Mouse (Mus musculus): ENCODE data around the gene Jak1. TPM values are rescaled to one million over a fixed set of nuclear protein-coding genes. Genes with fewer than 3 reads are reported as not detected.

The Jak1 gene
- polyA plus RNA-seq, 1 experiment from 2014 or later: 44.9 TPM

DNA sequence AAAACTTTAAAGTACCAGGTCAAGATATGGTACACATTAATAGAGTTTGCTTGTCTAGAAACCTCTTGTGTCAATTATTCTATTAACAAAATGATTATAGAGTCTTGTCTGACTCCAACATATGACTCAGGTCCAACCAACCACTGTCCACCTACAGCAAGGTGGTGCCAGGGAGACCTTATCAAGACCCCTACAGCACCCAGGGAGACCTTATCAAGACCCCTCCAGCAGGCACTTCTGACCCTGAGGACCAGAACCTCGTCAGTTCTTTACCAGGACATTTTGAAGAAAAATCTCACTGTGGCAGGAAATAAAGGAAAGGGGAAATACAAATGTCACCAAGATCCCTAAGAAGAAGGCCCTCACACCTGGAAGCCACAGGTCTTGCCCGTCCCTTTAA is 18.5 kb downstream of the Jak1 start:
- Histone ChIP-seq H3K4me2 (no peak overlapping the region), H3K36me3 (replicated peaks) (no peaks in the 10 kb centered on the region), H3K27me3 (no peaks in the 10 kb centered on the region), H3K27ac (no peak overlapping the region), H3K4me1 (0 out of 2 replicates have a peak, but pooled peaks cover 2% of the 10 kb centered on the region), H3K4me3 (replicated peaks) (no peak overlapping the region), H3K9me3 (no peaks in the 10 kb centered on the region), H3K9ac (no peak overlapping the region)
- WGBS: 71% methylated on average over 2 of the region's 2 CpGs
- no peak for ATAC-seq (ENCODE audit: low FRiP score)

DNA sequence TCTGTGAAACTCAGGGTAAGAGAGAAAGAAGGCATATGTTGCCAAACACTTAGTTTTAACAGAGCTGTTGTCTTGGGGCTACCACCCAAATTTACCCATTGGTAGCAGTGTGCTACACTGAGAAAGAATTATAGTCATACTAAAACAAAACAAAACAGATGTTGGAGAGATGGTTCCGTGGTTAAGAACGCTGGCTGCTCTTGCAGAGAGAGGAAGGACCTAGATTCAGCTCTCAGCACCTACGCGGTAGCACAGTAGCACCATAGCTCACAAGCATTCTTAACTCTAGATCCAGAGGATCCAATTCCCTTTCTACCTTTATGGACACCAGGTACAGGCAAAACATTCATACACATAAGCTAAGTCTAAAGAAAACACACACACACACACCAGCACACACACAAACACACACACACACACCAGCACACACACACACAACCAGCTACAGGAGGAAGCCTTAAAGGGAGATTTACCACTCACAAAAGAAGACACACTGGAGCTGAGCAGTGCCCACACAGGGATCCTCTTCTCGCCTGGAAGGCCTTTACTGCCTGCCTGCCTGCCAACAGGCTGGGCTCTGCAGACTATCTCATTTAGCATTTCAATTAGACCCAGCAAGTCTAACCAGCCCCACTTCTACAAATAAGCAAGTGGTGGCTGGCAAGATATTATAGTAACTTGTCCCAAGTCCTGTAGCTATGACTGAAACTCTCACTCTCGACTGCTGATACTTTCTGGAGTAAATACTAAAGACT is 20.6 kb downstream of the Jak1 start:
- 76% methylated on average over 6 of the region's 6 CpGs for WGBS
- H3K4me1 ChIP-seq: 0 out of 2 replicates have a peak, but pooled peaks cover 2% of the 10 kb centered on the region

DNA sequence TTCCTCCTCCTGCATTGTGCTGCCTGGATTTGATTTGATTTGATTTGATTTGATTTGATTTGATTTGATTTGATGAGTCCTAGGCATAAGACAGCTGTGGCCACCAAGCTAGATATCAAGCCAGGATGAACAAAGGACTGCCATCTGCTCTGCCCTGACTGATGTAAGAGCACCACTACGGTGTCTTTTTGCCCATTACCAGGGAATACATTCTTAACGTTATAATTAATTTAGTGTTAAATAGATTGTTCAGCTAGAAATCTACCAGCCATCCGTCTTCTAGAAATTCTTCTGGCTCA is 24.3 kb downstream of the Jak1 start:
- Histone ChIP-seq H3K36me3 (replicated peaks) (no peaks in the 10 kb centered on the region), H3K4me3 (replicated peaks) (no peak overlapping the region), H3K4me2 (no peak overlapping the region), H3K9me3 (no peaks in the 10 kb centered on the region), H3K27ac (no peak overlapping the region), H3K4me1 (0 out of 2 replicates have a peak, but pooled peaks cover 2% of the 10 kb centered on the region), H3K9ac (no peak overlapping the region), H3K27me3 (no peaks in the 10 kb centered on the region)
- ATAC-seq (ENCODE audit: low FRiP score): no peak
- WGBS: 84% methylated on average over 3 of the region's 3 CpGs

More for the DNA sequence above, 20.6 kb downstream of the Jak1 start:
- Histone ChIP-seq H3K9me3 (no peaks in the 10 kb centered on the region), H3K9ac (no peak overlapping the region), H3K4me2 (no peak overlapping the region), H3K27me3 (no peaks in the 10 kb centered on the region), H3K27ac (no peak overlapping the region), H3K4me3 (replicated peaks) (no peak overlapping the region), H3K36me3 (replicated peaks) (no peaks in the 10 kb centered on the region)
- no peak for ATAC-seq (ENCODE audit: low FRiP score)

DNA sequence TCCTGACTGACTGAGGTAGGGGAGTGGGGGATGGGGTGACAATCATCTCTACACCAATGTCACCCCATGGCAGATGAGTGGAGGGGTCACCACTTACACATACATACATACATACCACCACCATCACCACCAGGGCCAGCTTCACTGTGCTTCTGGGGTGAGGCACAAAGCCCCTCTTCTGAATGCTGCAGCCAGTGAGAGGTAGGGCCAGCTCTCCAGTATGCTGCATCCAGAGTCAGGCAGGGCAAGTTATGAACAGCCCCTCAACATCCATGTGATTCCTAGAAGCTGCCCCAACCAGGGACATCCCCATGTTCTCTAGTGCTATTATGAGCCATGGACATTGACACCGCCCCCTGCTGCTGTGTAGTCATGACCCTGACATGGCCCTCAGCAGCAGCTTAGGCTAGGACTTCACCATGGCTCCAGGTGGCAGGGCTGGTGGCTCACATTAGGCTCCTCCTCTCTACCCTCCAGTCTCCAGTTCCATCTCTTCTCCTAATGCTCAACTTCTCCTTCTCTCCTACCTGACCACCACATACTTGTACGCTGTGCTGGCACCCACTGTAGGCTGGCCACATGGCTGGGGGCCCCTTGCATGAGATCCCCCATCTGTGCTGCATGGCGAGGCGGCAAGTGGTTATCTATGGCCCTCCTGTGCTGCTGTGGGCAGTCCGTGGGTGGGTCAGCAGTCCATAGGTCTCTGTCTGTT is 24.8 kb downstream of the Jak1 start:
- Histone ChIP-seq H3K9ac (no peak overlapping the region), H3K36me3 (replicated peaks) (no peaks in the 10 kb centered on the region), H3K9me3 (no peaks in the 10 kb centered on the region), H3K4me3 (replicated peaks) (no peak overlapping the region), H3K4me1 (0 out of 2 replicates have a peak, but pooled peaks cover 2% of the 10 kb centered on the region), H3K27ac (no peak overlapping the region), H3K4me2 (no peak overlapping the region), H3K27me3 (no peaks in the 10 kb centered on the region)
- peak; percentile 30; the same call in 1 of the 2 replicates for ATAC-seq (ENCODE audit: low FRiP score)
- 91% methylated on average over 5 of the region's 5 CpGs for WGBS

DNA sequence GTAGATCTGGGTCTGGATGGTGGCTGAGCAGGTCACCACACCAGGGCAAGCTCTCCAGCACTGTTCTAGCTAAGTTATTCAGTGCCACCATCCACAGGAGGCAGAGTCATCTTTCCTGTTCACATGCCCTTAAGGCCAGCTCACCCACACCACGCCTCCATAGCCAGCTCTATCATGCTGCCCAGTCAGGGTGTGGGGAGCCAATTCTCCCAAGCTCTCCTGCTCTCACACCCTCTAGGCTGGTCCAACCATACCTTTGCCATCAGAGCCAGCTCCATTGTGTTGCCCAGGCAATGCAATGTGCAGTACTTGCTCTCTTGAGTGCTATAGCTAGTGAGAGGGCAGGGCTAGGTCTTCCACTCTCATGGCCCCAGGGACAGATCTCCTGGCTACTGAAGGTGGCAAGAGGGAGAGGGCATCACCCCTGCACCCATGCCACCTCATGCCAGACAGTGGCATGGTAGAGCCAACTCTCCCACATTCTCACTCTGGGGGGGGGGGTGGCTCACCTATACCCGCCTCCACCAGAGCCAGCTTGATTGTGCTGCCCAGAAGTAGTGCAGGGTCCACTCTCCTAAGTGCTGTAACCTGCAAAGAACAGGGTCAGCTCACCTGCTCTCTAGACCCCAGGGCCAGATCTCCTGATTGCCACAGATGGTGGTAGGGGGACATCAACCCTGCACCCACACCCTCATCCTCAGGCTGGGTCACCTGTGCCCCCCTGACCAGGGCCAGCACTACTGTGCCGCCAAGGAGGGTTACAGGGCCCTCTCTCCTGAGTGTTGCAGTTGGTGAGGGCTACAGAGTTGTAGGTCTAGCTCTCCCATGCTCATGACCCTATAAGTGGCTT is 25.5 kb downstream of the Jak1 start:
- H3K4me2 ChIP-seq: no peak overlapping the region
- no peaks in the 10 kb centered on the region for H3K27me3 ChIP-seq
- no peak; the same call in 1 of the 2 replicates for ATAC-seq (ENCODE audit: low FRiP score)
- no peak overlapping the region for H3K27ac ChIP-seq
- no peaks in the 10 kb centered on the region for H3K36me3 ChIP-seq (replicated peaks)
- no peak overlapping the region for H3K9ac ChIP-seq
- 0 out of 2 replicates have a peak, but pooled peaks cover under 1% of the 10 kb centered on the region for H3K4me1 ChIP-seq
- H3K4me3 ChIP-seq (replicated peaks): no peak overlapping the region
- 99% methylated on average over 3 of the region's 3 CpGs for WGBS
- H3K9me3 ChIP-seq: no peaks in the 10 kb centered on the region

DNA sequence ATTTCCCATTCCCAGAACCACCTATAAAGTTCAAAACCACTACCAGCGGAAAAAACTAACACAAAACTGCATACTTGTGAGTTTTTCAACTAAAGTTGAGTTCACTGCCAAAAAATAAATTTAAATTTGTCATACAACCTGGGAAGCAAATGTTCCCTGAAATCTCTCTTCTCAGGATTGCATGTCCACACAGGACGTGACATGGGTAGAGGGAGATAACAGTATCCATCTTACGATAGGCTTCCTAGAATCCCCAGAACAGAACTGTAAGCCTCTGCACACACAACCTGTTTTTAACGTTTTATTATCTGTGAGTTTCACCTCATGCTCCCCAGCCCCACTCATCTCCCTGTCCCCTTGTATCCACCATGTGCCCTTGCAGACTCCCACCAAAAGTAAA is 26.5 kb downstream of the Jak1 start:
- Histone ChIP-seq H3K4me2 (no peak overlapping the region), H3K4me3 (replicated peaks) (no peak overlapping the region)
- 89% methylated on average over 4 of the region's 4 CpGs for WGBS

DNA sequence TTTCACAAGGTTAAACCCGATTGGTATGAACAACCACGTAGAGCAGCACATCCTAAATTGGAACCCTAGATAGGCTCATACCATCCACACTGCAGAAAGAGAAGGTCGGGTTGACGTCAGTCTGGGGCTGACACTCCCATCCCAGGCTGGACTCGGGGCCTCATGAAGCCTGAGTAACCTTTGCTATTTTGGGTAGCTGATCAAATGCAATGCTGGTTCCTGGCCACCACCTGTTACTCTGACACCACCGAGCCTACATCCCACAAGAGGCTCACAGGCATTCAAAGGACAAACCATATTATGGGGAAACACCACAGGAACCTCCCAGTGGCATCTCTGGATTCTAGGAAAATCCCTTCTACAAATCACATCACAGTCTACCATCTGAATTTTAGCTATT is 28.3 kb downstream of the Jak1 start:
- no peak overlapping the region for H3K9ac ChIP-seq
- H3K4me1 ChIP-seq: no peaks in the 10 kb centered on the region
- no peaks in the 10 kb centered on the region for H3K9me3 ChIP-seq
- no peak overlapping the region for H3K4me3 ChIP-seq (replicated peaks)
- H3K27me3 ChIP-seq: no peaks in the 10 kb centered on the region
- ATAC-seq (ENCODE audit: low FRiP score): no peak
- H3K36me3 ChIP-seq (replicated peaks): no peaks in the 10 kb centered on the region
- H3K4me2 ChIP-seq: no peak overlapping the region
- no peak overlapping the region for H3K27ac ChIP-seq
- WGBS: 88% methylated on average over 6 of the region's 6 CpGs

More for the DNA sequence above, 26.5 kb downstream of the Jak1 start:
- Histone ChIP-seq H3K9ac (no peak overlapping the region), H3K36me3 (replicated peaks) (no peaks in the 10 kb centered on the region), H3K27me3 (no peaks in the 10 kb centered on the region), H3K27ac (no peak overlapping the region), H3K9me3 (no peaks in the 10 kb centered on the region), H3K4me1 (no peaks in the 10 kb centered on the region)
- no peak for ATAC-seq (ENCODE audit: low FRiP score)

DNA sequence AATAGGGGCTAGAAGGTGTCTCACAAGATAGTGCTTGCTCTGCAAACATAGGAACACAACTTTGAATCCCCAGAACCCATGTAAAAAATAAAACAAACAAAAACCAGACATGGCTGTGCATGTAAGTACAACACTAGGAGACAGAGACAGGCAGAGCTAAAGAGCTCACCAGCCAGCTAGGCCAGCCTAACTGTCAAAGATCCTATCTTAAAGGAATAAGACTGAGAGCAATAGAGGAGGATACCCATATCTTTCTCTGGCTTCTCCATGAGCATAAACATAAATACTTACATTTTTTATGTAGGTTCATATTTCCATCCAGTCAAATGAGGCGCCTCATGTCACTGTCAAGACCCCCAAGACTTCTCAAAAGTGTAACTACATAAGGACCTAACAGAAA is 29.1 kb downstream of the Jak1 start:
- Histone ChIP-seq H3K9ac (no peak overlapping the region), H3K27ac (no peak overlapping the region), H3K9me3 (no peaks in the 10 kb centered on the region), H3K4me2 (no peak overlapping the region), H3K36me3 (replicated peaks) (no peaks in the 10 kb centered on the region), H3K4me1 (no peaks in the 10 kb centered on the region), H3K4me3 (replicated peaks) (no peak overlapping the region), H3K27me3 (no peaks in the 10 kb centered on the region)
- WGBS: 89% methylated on average over 1 of the region's 1 CpGs
- ATAC-seq (ENCODE audit: low FRiP score): no peak

DNA sequence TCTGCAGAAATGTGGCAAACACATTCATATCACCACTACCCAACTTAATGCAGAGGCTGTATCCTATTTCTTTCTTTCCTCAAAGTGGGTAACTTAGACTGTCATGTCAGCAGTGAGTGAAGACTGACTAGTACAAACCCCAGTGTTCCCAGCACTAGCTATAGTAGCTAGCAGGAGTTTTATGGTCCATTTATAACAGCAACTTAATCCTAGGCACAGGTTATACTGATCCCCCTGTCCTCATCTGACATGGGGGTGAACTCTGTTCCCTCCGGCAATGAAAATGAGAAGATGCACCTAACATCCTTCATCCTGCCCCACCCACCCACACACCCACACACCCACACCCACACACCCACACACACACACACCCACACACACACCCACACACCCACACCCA is 30.3 kb downstream of the Jak1 start:
- no peak overlapping the region for H3K4me3 ChIP-seq (replicated peaks)
- H3K36me3 ChIP-seq (replicated peaks): no peaks in the 10 kb centered on the region
- no peak overlapping the region for H3K27ac ChIP-seq
- WGBS: 100% methylated on average over 1 of the region's 1 CpGs
- ATAC-seq (ENCODE audit: low FRiP score): no peak
- no peak overlapping the region for H3K9ac ChIP-seq
- no peaks in the 10 kb centered on the region for H3K4me1 ChIP-seq
- no peaks in the 10 kb centered on the region for H3K9me3 ChIP-seq
- no peak overlapping the region for H3K4me2 ChIP-seq
- no peaks in the 10 kb centered on the region for H3K27me3 ChIP-seq

DNA sequence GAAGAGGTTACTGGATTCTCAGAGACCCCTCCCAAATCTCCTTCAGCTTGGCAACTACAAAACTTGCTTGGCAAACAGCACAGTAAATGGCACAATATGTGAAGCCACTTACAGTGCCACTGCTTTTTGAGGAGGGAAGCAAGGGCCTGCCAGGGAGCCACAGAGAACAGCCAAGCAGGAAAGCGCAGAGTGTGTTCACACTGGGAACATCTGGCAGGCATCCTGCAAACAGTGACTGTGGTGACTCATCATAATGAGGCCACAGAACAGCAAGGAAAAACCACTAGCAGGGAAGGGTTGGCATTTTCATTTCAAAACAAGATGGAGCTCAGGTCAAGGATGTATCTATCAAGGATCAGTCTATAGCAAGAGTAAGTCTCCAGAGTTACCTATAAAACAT is 30.8 kb downstream of the Jak1 start:
- Histone ChIP-seq H3K27me3 (no peaks in the 10 kb centered on the region), H3K27ac (no peak overlapping the region), H3K9me3 (no peaks in the 10 kb centered on the region), H3K9ac (no peak overlapping the region), H3K36me3 (replicated peaks) (no peaks in the 10 kb centered on the region), H3K4me2 (no peak overlapping the region), H3K4me3 (replicated peaks) (no peak overlapping the region), H3K4me1 (no peaks in the 10 kb centered on the region)
- WGBS: 77% methylated on average over 1 of the region's 1 CpGs
- ATAC-seq (ENCODE audit: low FRiP score): no peak

DNA sequence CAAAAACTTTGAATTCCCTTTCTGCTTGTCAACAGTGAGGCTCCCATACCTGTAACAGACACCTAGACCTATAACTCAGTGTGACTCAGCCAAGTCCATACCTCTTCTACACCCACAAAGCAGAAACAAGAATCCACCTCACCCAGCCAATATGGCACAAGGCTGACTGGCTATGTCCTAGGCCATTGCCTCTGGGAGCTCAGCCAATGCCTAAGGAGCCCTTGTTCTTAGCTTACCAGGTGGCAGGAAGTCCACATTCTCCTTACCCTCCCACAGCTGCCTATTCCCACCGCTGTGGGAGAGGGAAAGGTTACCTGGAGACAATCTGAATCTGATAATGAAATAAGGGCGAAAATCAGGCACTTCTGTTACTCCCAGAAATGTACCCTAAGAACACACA is 34.5 kb downstream of the Jak1 start:
- Histone ChIP-seq H3K27ac (no peak overlapping the region), H3K4me1 (no peaks in the 10 kb centered on the region), H3K9me3 (no peaks in the 10 kb centered on the region), H3K4me3 (replicated peaks) (no peak overlapping the region), H3K4me2 (no peak overlapping the region), H3K36me3 (replicated peaks) (no peaks in the 10 kb centered on the region), H3K27me3 (no peaks in the 10 kb centered on the region), H3K9ac (no peak overlapping the region)
- WGBS: 86% methylated on average over 2 of the region's 2 CpGs
- no peak for ATAC-seq (ENCODE audit: low FRiP score)

DNA sequence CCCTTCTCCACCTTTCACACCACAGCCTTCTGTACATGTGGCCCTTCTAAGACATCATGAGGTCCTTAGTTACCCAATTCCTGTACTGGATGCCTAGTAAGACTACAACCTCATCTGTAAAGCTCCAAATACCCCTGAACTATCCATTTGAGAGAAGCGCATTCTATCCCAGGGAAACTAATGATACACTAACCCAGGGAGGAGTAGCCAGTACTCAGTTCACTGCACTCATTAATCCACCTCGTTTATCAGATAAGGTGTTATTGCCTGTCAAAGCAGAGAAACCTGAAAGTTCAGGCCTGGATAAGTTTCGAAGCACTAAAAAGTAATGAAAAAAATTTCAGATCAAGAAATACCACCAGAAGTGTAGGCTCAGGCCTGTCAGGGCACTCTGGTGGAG is 37.7 kb downstream of the Jak1 start:
- H3K4me2 ChIP-seq: no peak overlapping the region
- H3K27me3 ChIP-seq: no peaks in the 10 kb centered on the region
- H3K9ac ChIP-seq: no peak overlapping the region
- H3K27ac ChIP-seq: no peak overlapping the region
- H3K4me1 ChIP-seq: no peaks in the 10 kb centered on the region; the same call in 1 of the 2 replicates
- ATAC-seq (ENCODE audit: low FRiP score): no peak
- WGBS: 88% methylated on average over 3 of the region's 3 CpGs
- no peaks in the 10 kb centered on the region for H3K36me3 ChIP-seq (replicated peaks)
- H3K9me3 ChIP-seq: no peaks in the 10 kb centered on the region
- H3K4me3 ChIP-seq (replicated peaks): no peak overlapping the region

Measured in forebrain, embryonic 12.5 days (tissue).